Comparison of ENCODE assay signal across 11 mouse cellular contexts in genomic region chr13:110406152-110406551, GRCm38 (mm10). TPM values are rescaled to one million over a fixed set of nuclear protein-coding genes. Genes with fewer than 3 reads are reported as not detected.
DNase-seq lines count a peak whose midpoint lies in the region; ATAC-seq lines count a peak whose summit lies in the region.
"Had no signal": no experiment of that assay in that cellular context is flagged by ENCODE, and none has a peak within 500 bp of the region (broad histone marks: within the 10 kb centered on the region; RNA-seq: fewer than 3 reads in every experiment).

No protein-coding gene starts in this region.

- H3K27ac ChIP-seq in heart, embryonic 12.5 days (ENCODE audit: poor library complexity, severe bottlenecking) = no peak overlapping the region

- H3K4me3 ChIP-seq in heart, embryonic 12.5 days = no peak overlapping the region

- H3K36me3 ChIP-seq in heart, embryonic 12.5 days = peaks cover 8% of the 10 kb centered on the region

- WGBS in heart, embryonic 12.5 days = 82% methylated on average over 5 of the region's 5 CpGs

- no peak overlapping the region for H3K4me2 ChIP-seq in heart, embryonic 12.5 days

- ATAC-seq in heart, embryonic 12.5 days (ENCODE audit: insufficient number of reproducible peaks, low FRiP score) = no peak
- no peak for ATAC-seq in erythroid progenitor cell, adult 5-6 weeks (replicated peaks; ENCODE audit: low FRiP score, poor library complexity, severe bottlenecking)

- H3K9me3 ChIP-seq in heart, embryonic 12.5 days (replicated peaks) = no peaks in the 10 kb centered on the region

- peak; percentile 33 to 49 for DNase-seq in heart, adult 18-20 months
- peak; percentile 40 for DNase-seq in 3T3-L1 (ENCODE audit: low read depth, low spot score)
- DNase-seq in brain, adult 2 months (ENCODE audit: low read depth, low spot score) = peak; percentile 54
- DNase-seq in kidney, adult 8-10 months = peak; percentile 76 to 78
- no peak for DNase-seq in thymus, postnatal 36 days
- no peak for DNase-seq in layer of hippocampus, adult 11-12 months (ENCODE audit: low spot score)
- DNase-seq: thymus, postnatal 25 days had no signal

- H3K4me1 ChIP-seq in heart, embryonic 12.5 days (replicated peaks) = no peaks in the 10 kb centered on the region

- no peaks in the 10 kb centered on the region for H3K27me3 ChIP-seq in heart, embryonic 12.5 days (replicated peaks)

- no peak overlapping the region for H3K9ac ChIP-seq in heart, embryonic 12.5 days

RNA-seq across cellular contexts. Expression of gene Plk2, which starts 11.3 kb away (rescaled TPM):
- 10 to 100 TPM; 10.7 to 14.1 TPM for total RNA-seq in heart, adult 18-20 months (2021)
- polyA plus RNA-seq in heart, embryonic 12.5 days (2016; fragmentation: Nextera tagmentation; extraction: Ambion mirVana) = 168 and 171 TPM in 2 replicates
- 1.4 and 2.9 TPM in 2 replicates for total RNA-seq in erythroid progenitor cell, adult 5-6 weeks (2015; ENCODE audit: low replicate concordance)
- total RNA-seq in erythroid progenitor cell, adult 5-6 weeks (2017; ENCODE audit: low replicate concordance) = 1.8 and 3.2 TPM in 2 replicates
- total RNA-seq: MEL had no signal

RNA-seq across cellular contexts. Expression of gene Gapt, which starts 49.2 kb away (rescaled TPM):
- under 1 TPM; 0.12 to 0.31 TPM for total RNA-seq in heart, adult 18-20 months (2021)
- 0.15 TPM in 1 of 2 replicates, not detected in the other for polyA plus RNA-seq in heart, embryonic 12.5 days (2016; fragmentation: Nextera tagmentation; extraction: Ambion mirVana)
- 15.1 and 26.3 TPM in 2 replicates for total RNA-seq in erythroid progenitor cell, adult 5-6 weeks (2015; ENCODE audit: low replicate concordance)
- total RNA-seq in erythroid progenitor cell, adult 5-6 weeks (2017; ENCODE audit: low replicate concordance) = 0.77 and 2.3 TPM in 2 replicates
- polyA plus RNA-seq: heart, embryonic 14.5 days had no signal

Comparison
In these comparisons a context has a peak if more than half of its experiments do, and no peak if none do; other contexts are left out.
1. DNase-seq: peak in heart, adult 18-20 months (2 of 2), 3T3-L1 (single experiment), brain, adult 2 months (single experiment) and kidney, adult 8-10 months (2 of 2); none in thymus, postnatal 36 days (0 of 2) and layer of hippocampus, adult 11-12 months (single experiment).